Mouse (Mus musculus) heart, postnatal 25 days (tissue): ENCODE results near the gene Grk6. TPM values are rescaled to one million over a fixed set of nuclear protein-coding genes. Genes with fewer than 3 reads are reported as not detected.

ENCODE experiments used
- DNase-seq: peaks from one replicate; pipeline ENCODE4 v3.0.0; 2022; ENCODE audit warnings: low spot score
- intact Hi-C: fragments of 180-260 bp; cut with DNase I; formaldehyde crosslinking; loops from one replicate; pipeline ENCODE4 v1.15.1; 2025
- total RNA-seq, 2 experiments: library from RNA; stranded (reverse); gene quantifications; 2 replicates each; pipeline ENCODE4 v1.2.3; 2021

Gene Grk6
- total RNA-seq, 2 experiments from 2014 or later: 17.5 to 18.6 TPM

GRCm38 (mm10) chr13:55451785-55452549 lies 7.1 kb downstream of the Grk6 start:
- intact Hi-C loops: no loop called here
- DNase-seq: no peak

- intact Hi-C loops: no loop called here
- DNase-seq: no peak
Observed at GRCm38 (mm10) chr13:55462965-55463364, 18.1 kb downstream of the Grk6 start.

GRCm38 (mm10) chr13:55463399-55464026 lies 18.6 kb downstream of the Grk6 start:
- no peak for DNase-seq

GRCm38 (mm10) chr13:55464027-55464884 lies 19.4 kb downstream of the Grk6 start, which contains the start of gene Prr7:
Prr7 (plus strand) TSS chr13:55464267.
- no peak for DNase-seq
- intact Hi-C loops: no loop called here

More at GRCm38 (mm10) chr13:55463399-55464026, 18.6 kb downstream of the Grk6 start:
- intact Hi-C loops: no loop called here

GRCm38 (mm10) chr13:55465184-55465583 lies 20.3 kb downstream of the Grk6 start:
- no peak for DNase-seq
- intact Hi-C loops: no loop called here

GRCm38 (mm10) chr13:55465830-55466440 lies 21.1 kb downstream of the Grk6 start:
- DNase-seq: no peak
- intact Hi-C loops: no loop called here

GRCm38 (mm10) chr13:55468851-55469560 lies 24.1 kb downstream of the Grk6 start:
- intact Hi-C loops: loop anchor here (1.0 kb wide), 1 partner anchor 48 kb away; no protein-coding TSS in a partner anchor
- no peak for DNase-seq

- intact Hi-C loops: loop anchor here (2.0 kb wide), 2 partner anchors 24 to 42 kb away; partner anchors contain the start of gene Pdlim7
- DNase-seq: no peak
Observed at GRCm38 (mm10) chr13:55470372-55470771, 25.5 kb downstream of the Grk6 start.

- DNase-seq: peak; percentile 77
- intact Hi-C loops: loop anchor here (1.0 to 2.0 kb wide), 3 partner anchors 24 to 53 kb away; partner anchors contain the start of gene Pdlim7
Observed at GRCm38 (mm10) chr13:55471156-55471818, 26.4 kb downstream of the Grk6 start.

GRCm38 (mm10) chr13:55471819-55472131 lies 26.9 kb downstream of the Grk6 start:
- no peak for DNase-seq
- intact Hi-C loops: loop anchor here (1.0 to 2.0 kb wide), 3 partner anchors 25 to 53 kb away; partner anchors contain the start of gene Pdlim7

GRCm38 (mm10) chr13:55472132-55473022 lies 27.5 kb downstream of the Grk6 start:
- DNase-seq: no peak
- intact Hi-C loops: no loop called here

- intact Hi-C loops: no loop called here
- DNase-seq: no peak
Observed at GRCm38 (mm10) chr13:55473076-55473831, 28.4 kb downstream of the Grk6 start.

- intact Hi-C loops: no loop called here
- no peak for DNase-seq
Observed at GRCm38 (mm10) chr13:55473961-55474360, 29.1 kb downstream of the Grk6 start.

GRCm38 (mm10) chr13:55474621-55475069 lies 29.8 kb downstream of the Grk6 start:
- no peak for DNase-seq
- intact Hi-C loops: no loop called here

GRCm38 (mm10) chr13:55475750-55476149 lies 30.9 kb downstream of the Grk6 start:
- intact Hi-C loops: no loop called here
- DNase-seq: no peak

- intact Hi-C loops: no loop called here
Observed at GRCm38 (mm10) chr13:55476256-55476655, 31.4 kb downstream of the Grk6 start.

GRCm38 (mm10) chr13:55477492-55477891 lies 32.6 kb downstream of the Grk6 start:
- no peak for DNase-seq
- intact Hi-C loops: no loop called here

More at GRCm38 (mm10) chr13:55476256-55476655, 31.4 kb downstream of the Grk6 start:
- DNase-seq: no peak
